Mouse (Mus musculus) C2C12 (cell line): ENCODE data around the gene Adora1. TPM values are rescaled to one million over a fixed set of nuclear protein-coding genes. Genes with fewer than 3 reads are reported as not detected.

Source experiments
- H3K27me3 ChIP-seq: one replicate; pipeline ENCODE4 v1.6.1; 2011; ENCODE audit not compliant: control insufficient read depth, insufficient read depth, insufficient read length
- H3K36me3 ChIP-seq: one replicate; pipeline ENCODE4 v1.6.1; 2011; ENCODE audit not compliant: control insufficient read depth, insufficient read depth
- H3K4me3 ChIP-seq: one replicate; pipeline ENCODE4 v1.5.1; 2011; ENCODE audit warnings: mild to moderate bottlenecking, control low read depth; ENCODE audit not compliant: poor library complexity, insufficient read depth, severe bottlenecking
- H3K79me2 ChIP-seq: one replicate; pipeline ENCODE4 v1.6.1; 2011; ENCODE audit not compliant: control insufficient read depth, insufficient read depth
- H3K79me3 ChIP-seq: one replicate; pipeline ENCODE4 v1.6.1; 2011; ENCODE audit warnings: low read depth, control low read depth
- H3ac ChIP-seq: one replicate; pipeline ENCODE3; 2011; ENCODE audit warnings: low read depth; ENCODE audit not compliant: control insufficient read depth, insufficient read length
- CEBPB ChIP-seq: IDR thresholded peaks from one replicate; pipeline ENCODE4 v1.6.1; 2011; ENCODE audit warnings: low read depth, mild to moderate bottlenecking, control low read depth, moderate library complexity
- CTCF ChIP-seq: IDR thresholded peaks from one replicate; pipeline ENCODE4 v1.5.1; 2011; ENCODE audit not compliant: control insufficient read depth, insufficient read depth, insufficient read length
- FOSL1 ChIP-seq: IDR thresholded peaks from one replicate; pipeline ENCODE4 v1.8.0; 2011; ENCODE audit warnings: mild to moderate bottlenecking, low read length; ENCODE audit not compliant: poor library complexity, insufficient read depth, severe bottlenecking
- MAX ChIP-seq: IDR thresholded peaks from one replicate; pipeline ENCODE4 v1.6.1; 2011; ENCODE audit warnings: mild to moderate bottlenecking, control low read depth
- MYOD1 ChIP-seq: IDR thresholded peaks from one replicate; pipeline ENCODE4 v1.6.1; 2011; ENCODE audit warnings: low read depth; ENCODE audit not compliant: control insufficient read depth, insufficient read length
- MYOG ChIP-seq: IDR thresholded peaks from one replicate; pipeline ENCODE4 v1.6.1; 2011; ENCODE audit not compliant: control insufficient read depth, insufficient read length; ENCODE audit errors: extremely low read depth
- USF1 ChIP-seq: IDR thresholded peaks from one replicate; pipeline ENCODE4 v1.6.1; 2011; ENCODE audit warnings: low read depth, mild to moderate bottlenecking, control low read depth, moderate library complexity
- polyA plus RNA-seq: library from polyadenylated mRNA; unstranded; fragments of >200 nt; fragmentation: generic; extraction: Trizol; gene quantifications from one replicate; pipeline ENCODE4 v1.2.1, GENCODE M21; 2012; ENCODE audit warnings: missing spikeins

Adora1 gene
- polyA plus RNA-seq, 1 experiment, result 0.05 TPM

- no peaks in the 10 kb centered on the region for H3K79me3 ChIP-seq
- H3K36me3 ChIP-seq, result no peaks in the 10 kb centered on the region
- TF ChIP-seq MYOD1, result no peak
- peaks cover 39% of the 10 kb centered on the region for H3K27me3 ChIP-seq
- H3K4me3 ChIP-seq, result no peak overlapping the region
- no peaks in the 10 kb centered on the region for H3K79me2 ChIP-seq
- no peak overlapping the region for H3ac ChIP-seq
Observed at GRCm38 (mm10) chr1:134229806-134230575, 5.2 kb downstream of the Adora1 start.

DNA sequence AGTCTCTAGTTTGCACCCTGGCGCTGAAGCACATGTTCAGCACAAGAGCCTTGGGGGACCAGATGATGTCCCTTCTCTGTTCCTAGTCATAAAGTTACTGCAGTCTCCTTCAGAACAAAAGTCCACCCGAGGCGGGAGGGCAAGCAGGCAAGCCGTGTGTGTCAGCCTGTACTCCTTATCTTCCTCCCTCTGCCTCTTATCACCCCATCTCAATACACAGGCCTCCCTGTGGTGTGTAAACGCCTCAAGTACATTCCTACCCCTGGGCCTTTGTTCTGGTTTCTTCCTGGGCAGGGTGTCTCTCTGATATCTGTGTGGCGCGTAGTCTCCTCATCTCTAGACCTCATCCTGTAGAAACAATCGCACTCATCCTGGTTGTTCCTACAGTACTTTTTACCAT lies 8.5 kb downstream of the Adora1 start:
- no peak overlapping the region for H3K4me3 ChIP-seq
- peaks cover 30% of the 10 kb centered on the region for H3K27me3 ChIP-seq
- no peak overlapping the region for H3ac ChIP-seq
- no peaks in the 10 kb centered on the region for H3K79me3 ChIP-seq
- no peaks in the 10 kb centered on the region for H3K36me3 ChIP-seq
- TF ChIP-seq USF1, result no peak
- TF ChIP-seq FOSL1, result no peak
- no peak for TF ChIP-seq MAX
- TF ChIP-seq CTCF, result no peak
- no peak for TF ChIP-seq MYOG
- no peak for TF ChIP-seq MYOD1
- no peak for TF ChIP-seq CEBPB
- no peaks in the 10 kb centered on the region for H3K79me2 ChIP-seq

GRCm38 (mm10) chr1:134225375-134225774 lies 9.9 kb downstream of the Adora1 start:
- Histone ChIP-seq H3ac (no peak overlapping the region), H3K79me3 (no peaks in the 10 kb centered on the region), H3K4me3 (no peak overlapping the region), H3K27me3 (peaks cover 24% of the 10 kb centered on the region), H3K79me2 (no peaks in the 10 kb centered on the region), H3K36me3 (no peaks in the 10 kb centered on the region)
- TF ChIP-seq USF1, result no peak
- TF ChIP-seq FOSL1, result no peak
- no peak for TF ChIP-seq CTCF
- TF ChIP-seq CEBPB, result no peak
- TF ChIP-seq MYOD1, result no peak

DNA sequence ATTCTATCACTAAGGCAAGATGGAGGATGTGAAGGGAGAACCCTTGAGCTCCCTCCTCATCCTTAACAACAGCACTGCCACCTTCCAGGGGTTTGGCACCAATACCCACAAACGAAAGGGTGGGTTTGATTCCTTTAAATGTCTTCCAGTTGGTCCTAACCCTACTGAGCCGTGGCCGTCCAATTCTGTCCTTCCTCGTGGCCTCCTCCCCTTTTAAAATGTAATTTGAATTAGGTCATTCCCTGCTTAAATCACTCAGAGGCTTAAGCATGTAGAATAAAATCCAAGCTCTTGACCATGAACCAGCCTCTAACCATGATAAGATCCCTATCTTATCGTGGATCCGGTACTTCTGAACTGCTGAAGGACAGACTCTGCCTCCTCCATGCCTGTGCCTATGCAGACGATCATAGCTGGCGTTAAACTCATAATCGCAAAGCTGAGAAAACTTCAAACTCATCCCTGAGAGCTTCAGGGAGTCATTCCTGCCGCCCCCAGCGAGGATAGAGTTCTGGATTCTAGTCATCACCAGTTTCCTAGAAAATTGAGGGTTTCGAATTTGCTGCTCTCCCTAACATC lies 10.5 kb downstream of the Adora1 start:
- Histone ChIP-seq H3K4me3 (no peak overlapping the region), H3K79me2 (no peaks in the 10 kb centered on the region), H3K79me3 (no peaks in the 10 kb centered on the region), H3K36me3 (no peaks in the 10 kb centered on the region), H3ac (no peak overlapping the region), H3K27me3 (peaks cover 24% of the 10 kb centered on the region)
- TF ChIP-seq CTCF, result no peak
- no peak for TF ChIP-seq FOSL1
- no peak for TF ChIP-seq MYOD1
- TF ChIP-seq USF1, result no peak

- Histone ChIP-seq H3K36me3 (no peaks in the 10 kb centered on the region), H3K27me3 (peaks cover 20% of the 10 kb centered on the region), H3ac (no peak overlapping the region), H3K79me3 (no peaks in the 10 kb centered on the region), H3K79me2 (no peaks in the 10 kb centered on the region), H3K4me3 (no peak overlapping the region)
- TF ChIP-seq CTCF (no peak), USF1 (no peak), CEBPB (no peak), MAX (no peak), MYOG (no peak), MYOD1 (no peak), FOSL1 (no peak)
Observed at GRCm38 (mm10) chr1:134222122-134223055, 12.8 kb downstream of the Adora1 start.
